Mouse (Mus musculus) left cerebral cortex, postnatal 4 days (tissue): ENCODE measurements at regions not wholly inside any gene's neighbourhood (a gene's known extent, or its start where the extent isn't known, plus 50 kb on each side); places are given as distances from the start of the nearest gene placed in this dataset.

Experiments
- DNase-seq: peaks from one replicate; pipeline ENCODE4 v3.0.0-alpha.2; 2022
- intact Hi-C: fragments of 180-260 bp; cut with DNase I; formaldehyde crosslinking; loops from one replicate; pipeline ENCODE4 v1.15.1; 2025

DNA sequence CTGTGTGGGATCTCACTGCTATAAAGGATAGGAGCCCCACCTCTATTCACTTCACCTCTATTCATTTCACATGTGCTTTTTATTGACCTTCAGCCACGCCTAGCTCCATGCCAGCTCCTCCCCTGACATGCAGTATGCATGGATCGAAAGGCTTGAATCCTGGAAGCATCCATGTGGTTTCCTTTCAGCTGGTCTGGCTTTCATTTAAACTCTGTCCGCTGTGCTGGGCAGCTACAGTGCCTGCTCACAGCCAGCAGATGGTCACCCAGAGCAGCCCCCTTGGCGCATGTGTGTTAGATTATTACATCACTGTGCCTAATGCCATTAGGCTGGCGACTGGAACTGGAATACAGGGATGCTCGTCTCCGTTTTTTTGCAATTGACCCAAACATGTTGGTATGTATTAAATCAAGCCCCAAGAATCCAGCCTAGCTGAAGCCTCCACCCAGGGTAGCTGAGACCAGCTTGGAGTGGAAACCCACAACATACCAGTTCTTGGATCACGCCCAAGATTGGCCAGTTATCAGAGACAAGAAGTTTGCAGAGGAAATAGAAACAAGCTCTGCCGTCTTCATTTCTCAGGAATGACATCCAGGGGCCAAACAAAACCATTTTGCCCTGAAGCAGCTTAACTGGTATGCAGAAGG, 113.2 kb downstream of the Inhbb start:
- DNase-seq, result peak; percentile 80
- intact Hi-C loops, result no loop called here

- no peak for DNase-seq
Observed at GRCm38 (mm10) chr1:119305315-119305976, 116.6 kb downstream of the Inhbb start.

DNA sequence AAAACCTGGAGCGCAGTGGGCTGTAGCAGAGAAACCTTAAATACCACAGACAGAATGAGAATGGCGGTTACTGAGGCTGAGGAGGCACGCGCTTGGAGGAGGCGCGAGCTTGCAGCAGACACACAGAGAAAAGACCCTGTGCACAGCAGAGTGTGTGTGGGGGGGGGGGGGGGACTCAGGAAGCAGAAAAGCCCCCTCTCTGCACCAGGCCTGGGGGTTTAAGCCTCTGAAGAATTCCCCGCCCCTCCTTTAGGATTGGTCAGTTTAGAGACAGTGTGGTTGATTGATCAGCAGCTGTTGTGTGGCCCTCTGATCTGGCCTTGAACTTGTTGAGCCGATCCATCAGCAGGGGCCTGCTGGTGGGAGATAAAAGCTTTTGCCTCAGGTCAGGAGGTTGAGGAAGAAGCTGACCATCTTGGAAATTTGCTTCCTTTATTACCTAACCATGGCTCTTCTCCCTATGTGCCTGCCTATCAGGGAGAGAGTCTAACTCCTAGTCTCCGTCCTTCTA, 117.5 kb downstream of the Inhbb start:
- intact Hi-C loops, result no loop called here
- DNase-seq, result no peak

More at GRCm38 (mm10) chr1:119305315-119305976, 116.6 kb downstream of the Inhbb start:
- intact Hi-C loops, result no loop called here

- intact Hi-C loops, result no loop called here
- DNase-seq, result peak; percentile 73
Observed at GRCm38 (mm10) chr1:119302349-119302995, 119.6 kb downstream of the Inhbb start.

GRCm38 (mm10) chr1:119301931-119302330, 120.1 kb downstream of the Inhbb start:
- intact Hi-C loops, result no loop called here
- no peak for DNase-seq

- intact Hi-C loops, result no loop called here
Observed at GRCm38 (mm10) chr1:119301258-119301657, 120.8 kb downstream of the Inhbb start.

GRCm38 (mm10) chr1:119299842-119300752, 122.0 kb downstream of the Inhbb start:
- intact Hi-C loops, result no loop called here
- no peak for DNase-seq

More at GRCm38 (mm10) chr1:119301258-119301657, 120.8 kb downstream of the Inhbb start:
- DNase-seq, result no peak

DNA sequence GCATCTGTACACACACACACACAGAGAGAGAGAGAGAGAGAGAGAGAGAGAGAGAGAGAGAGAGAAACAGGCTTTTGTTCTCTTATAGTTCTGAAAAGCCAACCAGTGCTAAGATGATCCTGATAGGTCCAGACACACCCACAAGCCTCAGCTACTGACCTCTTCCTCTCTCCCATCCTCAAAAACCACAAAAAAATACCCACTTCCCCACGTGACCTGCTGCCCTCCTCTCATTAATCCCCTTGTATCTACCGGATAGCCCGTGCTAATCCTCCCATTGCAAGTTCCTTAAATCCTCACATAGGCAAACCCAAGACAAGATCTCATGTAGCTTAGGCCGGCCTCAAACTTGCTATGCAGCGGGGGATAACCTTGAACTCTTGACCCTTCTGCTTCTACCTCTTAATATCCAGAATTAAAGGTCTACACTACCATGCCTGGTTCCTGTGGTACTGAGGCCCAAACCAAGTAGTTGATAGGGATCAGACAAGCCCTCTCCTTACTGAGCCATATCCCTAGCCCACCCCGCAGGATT, 123.3 kb downstream of the Inhbb start:
- intact Hi-C loops, result no loop called here

GRCm38 (mm10) chr1:119295121-119295520, 126.9 kb downstream of the Inhbb start:
- no peak for DNase-seq
- intact Hi-C loops, result no loop called here

More for the DNA sequence above, 123.3 kb downstream of the Inhbb start:
- DNase-seq, result no peak

DNA sequence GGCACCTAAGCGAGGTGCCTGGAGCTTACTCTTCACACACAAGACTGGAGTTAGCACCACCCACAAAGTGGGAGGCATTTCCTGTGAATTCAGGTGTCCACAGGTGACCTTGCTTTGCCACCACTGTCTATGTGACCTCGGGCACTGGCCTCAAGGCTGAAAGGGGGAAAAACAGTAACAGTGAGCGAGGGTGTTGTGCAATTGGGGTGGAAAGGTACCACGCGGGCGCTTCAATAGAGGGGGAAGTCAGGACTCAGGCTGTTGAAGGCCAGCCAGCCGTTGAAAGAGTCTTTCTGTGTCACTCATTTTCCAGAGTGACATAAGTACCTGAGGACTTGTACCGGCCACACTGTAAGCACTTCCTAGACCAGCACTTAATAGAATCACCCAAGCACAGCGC, 128.2 kb downstream of the Inhbb start:
- DNase-seq, result no peak
- intact Hi-C loops, result no loop called here

DNA sequence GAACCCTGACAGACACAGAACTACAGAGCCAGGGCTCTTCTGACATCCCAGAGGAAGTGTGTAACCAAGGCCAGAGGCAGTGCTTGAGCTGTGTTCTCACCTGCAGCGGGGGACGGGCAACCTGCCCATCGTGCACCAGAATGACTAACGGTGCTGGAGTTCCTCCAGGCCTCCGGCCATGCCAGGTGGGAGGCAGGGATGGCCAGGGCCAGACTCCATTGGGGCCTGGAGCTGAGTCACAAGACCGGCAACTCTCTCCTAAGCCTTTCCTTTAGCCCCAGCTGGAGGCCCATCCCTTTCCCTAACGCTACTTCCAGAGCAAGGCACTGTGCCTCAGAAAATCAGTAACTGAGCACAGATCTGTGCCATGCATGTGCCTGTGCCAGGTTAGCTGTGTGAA, 129.8 kb downstream of the Inhbb start:
- DNase-seq, result peak; percentile 91
- intact Hi-C loops, result no loop called here

DNA sequence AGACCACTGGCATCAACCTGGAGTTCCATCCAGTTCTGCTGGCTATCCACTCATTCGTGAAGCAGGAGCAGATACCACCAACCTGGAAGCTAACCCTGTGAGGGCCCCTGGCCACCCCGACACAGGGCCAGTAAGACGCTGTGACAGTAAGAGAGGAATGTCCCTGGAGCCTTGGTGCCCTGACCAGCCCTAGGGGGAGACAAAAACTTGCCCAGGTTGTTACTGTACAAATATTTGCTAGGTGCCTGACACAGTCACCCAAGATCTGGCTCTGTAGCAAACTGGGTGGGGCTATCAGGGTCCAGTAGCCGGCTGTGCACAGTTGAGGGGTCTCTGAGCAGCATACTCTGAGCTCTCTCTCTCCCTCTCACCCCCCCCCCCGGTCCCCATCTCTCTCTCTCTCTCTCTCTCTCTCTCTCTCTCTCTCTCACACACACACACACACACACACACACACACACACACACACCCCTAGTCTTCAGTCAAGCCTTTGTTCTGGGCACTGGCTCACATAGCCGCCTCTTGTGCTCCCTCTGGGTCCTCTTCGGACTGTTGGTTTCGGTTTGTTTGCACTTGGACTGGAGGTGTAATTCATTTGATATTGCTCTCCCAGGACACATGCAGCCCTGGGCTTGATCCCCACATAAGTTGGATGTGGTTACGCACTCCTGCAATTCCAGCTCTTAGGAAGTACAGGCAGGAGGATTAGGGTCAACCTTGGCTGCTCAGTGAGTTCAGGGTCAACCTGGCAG, 131.7 kb downstream of the Inhbb start:
- DNase-seq, result no peak
- intact Hi-C loops, result no loop called here

- intact Hi-C loops, result no loop called here
- no peak for DNase-seq
Observed at GRCm38 (mm10) chr1:119289516-119290164, 132.4 kb downstream of the Inhbb start.

- intact Hi-C loops, result no loop called here
Observed at GRCm38 (mm10) chr1:119282416-119282815, 139.6 kb downstream of the Inhbb start.

DNA sequence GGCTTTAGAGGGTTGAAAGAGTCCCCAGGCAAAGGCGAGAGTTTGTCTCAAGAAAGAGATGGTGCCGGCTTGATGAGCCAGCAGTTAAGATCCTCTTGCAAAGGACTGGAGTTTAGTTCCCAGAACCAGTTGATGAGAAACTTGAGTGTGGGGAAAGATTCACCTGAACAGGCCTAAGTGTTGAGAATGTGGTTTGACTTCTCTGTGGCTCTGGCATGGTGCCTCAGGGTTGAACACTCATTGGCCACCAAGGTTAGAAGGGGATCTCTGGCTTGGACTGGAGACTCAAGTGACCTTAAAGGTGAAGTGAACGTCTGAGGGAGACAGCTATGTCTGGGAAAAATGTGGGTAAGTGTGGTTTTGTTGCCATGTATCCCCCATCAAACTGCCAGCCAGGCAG, 142.8 kb downstream of the Inhbb start:
- no peak for DNase-seq
- intact Hi-C loops, result no loop called here

More at GRCm38 (mm10) chr1:119282416-119282815, 139.6 kb downstream of the Inhbb start:
- DNase-seq, result no peak

DNA sequence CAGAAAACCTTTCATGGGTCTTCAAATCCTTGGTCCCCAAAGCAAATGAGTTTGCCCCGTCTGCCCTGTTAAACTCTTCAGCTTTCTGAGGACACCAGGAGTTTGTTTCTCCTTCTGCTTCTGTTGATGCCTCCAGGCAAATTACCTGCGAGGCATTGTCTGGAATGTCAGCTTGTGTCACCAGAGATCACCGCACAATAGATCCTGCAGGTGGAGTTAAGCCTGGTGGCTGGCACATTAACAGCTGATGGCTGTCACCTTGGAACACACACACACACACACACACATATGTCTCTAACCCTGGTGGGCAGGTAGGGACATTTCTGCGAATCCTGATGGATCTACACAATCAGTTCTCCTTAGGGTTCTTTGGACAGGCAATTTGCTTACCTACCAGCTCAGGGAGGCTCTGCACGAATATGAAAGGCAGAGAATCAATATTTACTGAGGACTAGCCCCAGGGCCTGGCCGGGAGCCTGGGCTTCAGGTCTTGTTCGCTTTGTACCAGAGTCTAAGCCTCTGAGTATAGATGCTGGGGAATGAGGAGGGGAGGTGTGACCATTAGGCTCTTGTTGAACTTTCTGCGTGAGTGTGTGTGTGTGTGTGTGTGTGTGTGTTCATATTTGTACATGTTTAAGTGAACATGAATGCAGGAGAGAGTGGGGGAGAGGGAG, 143.4 kb downstream of the Inhbb start:
- DNase-seq, result no peak
- intact Hi-C loops, result no loop called here

- intact Hi-C loops, result no loop called here
Observed at GRCm38 (mm10) chr1:119277990-119278389, 144.1 kb downstream of the Inhbb start.

GRCm38 (mm10) chr1:119266013-119266412, 156.0 kb downstream of the Inhbb start:
- DNase-seq, result no peak
- intact Hi-C loops, result no loop called here

More at GRCm38 (mm10) chr1:119277990-119278389, 144.1 kb downstream of the Inhbb start:
- no peak for DNase-seq
